Mouse (Mus musculus): ENCODE measurements at regions not wholly inside any gene's neighbourhood (a gene's known extent, or its start where the extent isn't known, plus 50 kb on each side); places are given as distances from the start of the nearest gene placed in this dataset.

- TF ChIP-seq CTCF (IDR thresholded peaks at IDR 0.05; ENCODE audit: low read depth) (no peak), EP300 (IDR thresholded peaks at IDR 0.05; ENCODE audit: low read depth) (no peak)
Measured at GRCm38 (mm10) chr13:32556396-32556795, 217.9 kb upstream of the Gmds start.
